Mouse (Mus musculus): ENCODE measurements around the gene Ipo9.

- TF ChIP-seq POLR2A (IDR thresholded peaks at IDR 0.05; ENCODE audit: low read depth, low read length), result no peak
- no peak for TF ChIP-seq POLR2AphosphoS2 (IDR thresholded peaks at IDR 0.05; ENCODE audit: low read depth, low read length)
- no peak for TF ChIP-seq SMC3 (IDR thresholded peaks at IDR 0.05; ENCODE audit: low read depth, low read length)
- no peak for TF ChIP-seq CTCF (conservative IDR thresholded peaks at IDR 0.05 in 1 of 2, IDR thresholded peaks at IDR 0.05 in 1 of 2; ENCODE audit: low read depth in 2 of 2, low read length in 2 of 2)
- no peak for TF ChIP-seq USF1 (IDR thresholded peaks at IDR 0.05; ENCODE audit: low read depth, low read length)
- no peak for TF ChIP-seq MYC (IDR thresholded peaks at IDR 0.05; ENCODE audit: low read depth, low read length)
Observed at GRCm38 (mm10) chr1:135465734-135466133, 35.4 kb upstream of the Ipo9 start.
